Mouse (Mus musculus) fibroblast of lung, adult 2 months (primary cell): Measurements from ENCODE around the gene Thbs4.

ENCODE experiments used
- DNase-seq: peaks from one replicate; pipeline ENCODE4 v3.0.0-alpha.2; 2011; ENCODE audit warnings: low read depth

The Thbs4 gene

DNA sequence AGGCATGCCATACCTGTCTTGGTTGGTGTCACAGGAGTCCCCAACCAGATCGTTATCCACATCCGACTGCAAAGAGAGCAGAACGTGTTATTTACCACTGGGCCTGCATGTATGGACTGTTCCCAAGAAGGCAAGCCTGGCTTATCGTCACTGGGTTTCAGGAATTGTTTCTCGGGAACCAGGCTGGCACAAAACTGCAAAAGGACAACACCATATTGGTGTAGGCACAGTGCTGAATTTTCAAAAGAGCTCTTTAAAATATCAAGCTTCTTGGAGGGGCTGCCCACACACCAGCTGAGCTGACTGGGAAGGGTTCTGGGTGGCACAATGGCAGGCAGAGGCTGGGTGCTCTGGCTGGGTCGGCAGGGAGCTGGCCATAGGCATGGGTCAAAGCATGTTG is 34.1 kb downstream of the Thbs4 start:
- no peak for DNase-seq

DNA sequence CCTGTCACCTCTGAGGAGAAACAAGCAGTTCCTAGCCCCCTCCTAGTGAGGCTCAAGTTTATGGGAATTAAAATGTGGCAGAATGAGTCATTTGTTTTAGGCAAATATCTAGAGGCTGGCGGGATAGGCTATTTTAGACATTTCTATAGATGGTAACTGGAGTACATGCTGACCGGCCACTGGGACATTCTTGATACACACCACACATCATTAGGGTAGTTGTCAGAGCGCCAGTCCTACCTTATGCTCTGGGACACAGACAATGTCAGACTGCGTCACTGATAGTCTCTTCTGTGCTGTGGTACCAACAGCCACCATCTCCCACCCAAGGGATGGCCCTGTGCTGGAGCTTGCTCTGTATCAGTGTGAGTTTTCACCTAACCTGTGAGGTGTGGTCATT is 35.5 kb downstream of the Thbs4 start:
- no peak for DNase-seq

DNA sequence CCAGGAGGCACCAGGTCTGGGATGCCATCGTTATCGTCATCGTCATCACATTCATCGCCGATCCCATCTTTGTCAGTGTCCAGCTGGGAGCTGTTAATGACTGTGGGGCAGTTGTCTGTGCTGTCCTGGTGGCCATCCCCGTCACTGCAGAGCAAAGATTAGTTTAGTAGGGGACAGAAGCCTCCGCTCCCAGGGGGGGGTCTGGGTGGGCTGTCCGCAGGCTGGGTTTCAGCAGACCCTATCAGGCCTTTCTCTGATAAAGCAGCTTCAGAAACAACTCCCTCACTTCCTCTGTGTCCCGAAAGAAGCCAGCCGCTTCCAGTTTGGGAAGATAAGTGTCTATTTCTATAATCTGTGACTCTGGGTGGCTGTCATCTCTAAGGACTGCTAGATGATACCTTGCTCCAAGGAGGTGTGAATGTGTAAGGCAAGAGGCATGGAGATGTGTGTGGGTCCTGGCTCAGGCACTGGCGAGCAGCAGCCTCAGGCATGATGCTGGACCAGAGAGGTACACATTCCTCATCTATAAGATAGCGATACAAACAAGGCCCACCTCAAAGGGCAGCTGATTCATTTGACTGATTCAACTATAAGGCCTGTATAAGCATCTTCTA is 36.5 kb downstream of the Thbs4 start:
- DNase-seq: no peak

DNA sequence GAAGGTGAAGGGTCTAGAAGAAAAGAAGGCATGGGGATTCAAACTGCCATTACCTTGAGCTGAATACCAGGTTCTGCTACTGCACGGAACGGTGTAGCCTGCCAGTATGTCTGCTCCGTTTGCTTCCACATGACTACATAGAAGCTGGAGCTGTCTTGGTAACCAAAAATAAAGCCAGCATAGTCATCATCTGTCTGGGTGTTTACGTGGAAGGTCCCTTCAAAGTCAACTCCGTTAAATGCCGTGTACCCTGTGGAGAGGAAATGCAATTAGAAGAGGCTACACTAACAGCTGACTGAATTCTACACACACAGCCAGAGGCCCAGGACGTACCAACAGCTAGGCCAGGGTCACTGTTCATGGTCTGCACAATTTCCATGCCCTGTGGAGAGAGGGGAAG is 39.6 kb downstream of the Thbs4 start:
- no peak for DNase-seq

DNA sequence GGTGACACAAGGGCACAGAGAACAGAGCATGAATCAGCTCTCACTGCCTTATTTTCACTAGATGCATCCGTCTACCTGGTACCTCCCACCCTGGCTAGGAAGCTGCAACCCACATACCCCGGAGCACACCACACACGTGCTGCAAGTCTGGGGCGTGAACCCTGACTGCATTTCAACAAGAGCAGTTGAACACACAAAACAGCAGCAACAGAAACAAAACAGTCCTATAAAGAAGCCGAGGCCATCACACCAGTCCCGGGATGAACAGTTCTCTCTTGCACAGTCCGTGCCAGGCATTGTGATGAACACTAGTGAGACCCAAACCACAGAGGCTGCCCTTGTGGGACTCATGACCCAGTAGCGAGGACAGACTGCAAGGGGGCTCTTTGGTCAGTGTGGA is 40.9 kb downstream of the Thbs4 start:
- no peak for DNase-seq

DNA sequence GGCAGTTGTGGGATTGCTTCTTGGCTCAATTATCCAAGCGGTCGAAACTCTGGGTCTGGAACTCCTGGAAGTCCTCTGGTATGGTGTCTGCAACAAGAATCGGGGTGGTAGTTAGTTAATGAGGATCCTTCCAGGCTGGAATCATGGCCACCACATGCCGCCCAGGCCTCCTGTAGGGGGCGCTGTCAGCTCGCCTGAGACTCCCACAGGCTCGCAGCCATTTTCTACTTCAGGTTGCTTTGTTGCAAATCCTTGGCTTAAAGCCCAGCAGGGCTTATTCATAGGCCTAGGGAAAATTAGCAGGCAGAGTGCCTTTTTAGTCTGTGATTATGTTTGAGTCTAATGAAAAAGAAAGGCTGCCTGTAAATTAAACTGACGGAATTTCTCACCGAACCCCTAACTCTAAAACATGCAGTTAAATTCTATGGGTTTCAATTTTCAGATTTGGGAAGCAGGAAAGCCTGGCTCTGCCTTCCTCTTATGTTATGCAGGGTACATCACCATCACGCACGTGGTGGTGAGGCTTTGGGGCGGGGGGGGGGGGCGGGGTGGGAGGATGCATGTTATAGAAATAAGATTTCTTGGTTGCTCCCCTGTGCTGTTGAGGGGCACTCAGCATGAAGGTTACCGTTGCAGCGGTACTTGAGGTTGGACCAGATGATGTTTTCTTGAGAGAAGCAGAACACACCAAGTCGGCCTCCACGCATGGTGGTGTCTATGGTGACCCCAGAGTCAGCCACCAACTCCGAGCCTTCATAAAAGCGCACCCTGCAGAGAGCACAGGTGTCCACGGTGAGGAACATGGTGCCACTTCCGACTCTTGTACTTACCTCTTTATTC is 42.7 kb downstream of the Thbs4 start:
- DNase-seq: peak; percentile 76

DNA sequence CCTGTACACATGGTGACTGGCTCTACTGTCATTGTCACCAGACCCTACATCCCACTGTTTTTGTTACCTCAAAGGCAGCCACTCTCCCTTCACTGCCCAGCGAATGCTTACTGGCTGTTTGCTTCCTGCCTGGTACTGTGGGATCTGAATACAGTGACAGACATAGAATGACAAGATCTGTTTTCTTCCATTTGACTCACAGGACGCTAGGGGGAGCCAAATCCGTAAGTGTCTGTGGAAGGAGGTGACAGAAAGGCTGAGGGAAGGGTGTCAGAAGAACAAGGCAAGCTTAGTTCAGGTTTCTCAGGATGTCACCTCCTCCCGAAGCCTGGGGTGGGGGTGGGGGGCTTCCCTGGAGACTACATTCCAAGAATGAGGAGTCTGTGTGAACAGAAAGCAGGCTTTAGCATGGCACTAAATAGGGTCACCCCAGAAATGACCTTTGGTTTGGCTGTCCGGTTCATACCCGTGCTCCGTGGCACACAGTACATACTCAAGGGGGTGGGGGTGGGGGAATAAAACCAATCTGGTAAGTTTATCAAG is 43.6 kb downstream of the Thbs4 start:
- peak; percentile 43 for DNase-seq

DNA sequence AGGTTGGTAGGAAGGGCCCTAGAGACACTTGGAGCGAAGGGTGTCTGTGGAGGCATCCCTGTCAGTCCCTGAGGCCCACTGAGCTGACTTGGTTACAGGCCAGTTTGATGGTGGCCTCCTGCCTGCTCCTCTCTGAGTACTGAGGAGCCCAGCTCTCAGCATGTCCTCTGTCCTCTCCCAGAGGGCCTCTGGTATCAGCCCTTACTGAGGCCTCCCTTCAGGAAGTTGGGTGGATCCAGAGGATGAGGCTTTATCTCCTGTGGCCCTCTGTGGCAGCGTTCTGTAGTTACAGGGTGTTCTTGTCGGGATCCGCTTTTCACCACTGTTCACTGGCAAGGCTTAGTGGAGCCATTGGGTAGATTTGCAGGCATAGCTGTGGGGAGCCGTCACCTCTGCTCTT is 51.3 kb downstream of the Thbs4 start:
- no peak for DNase-seq

DNA sequence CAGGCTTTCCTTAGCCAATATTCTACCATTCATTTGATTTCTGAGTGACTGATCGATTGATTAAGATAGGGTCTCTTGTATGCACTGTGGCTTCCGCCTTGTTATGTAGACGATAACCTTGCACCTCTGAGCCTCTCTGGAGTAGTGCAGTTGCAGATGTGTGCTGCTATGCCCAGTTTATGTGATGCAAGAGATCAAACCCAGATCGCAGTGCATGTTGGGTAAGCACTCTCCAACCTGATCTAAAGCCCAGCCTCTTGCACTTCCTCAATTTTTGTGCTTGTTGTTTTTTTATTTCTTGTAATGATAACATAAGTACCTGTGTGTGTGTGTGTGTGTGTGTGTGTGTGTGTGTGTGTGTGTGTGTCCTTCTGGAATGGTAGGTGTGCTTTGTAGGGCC is 51.7 kb downstream of the Thbs4 start:
- DNase-seq: no peak

DNA sequence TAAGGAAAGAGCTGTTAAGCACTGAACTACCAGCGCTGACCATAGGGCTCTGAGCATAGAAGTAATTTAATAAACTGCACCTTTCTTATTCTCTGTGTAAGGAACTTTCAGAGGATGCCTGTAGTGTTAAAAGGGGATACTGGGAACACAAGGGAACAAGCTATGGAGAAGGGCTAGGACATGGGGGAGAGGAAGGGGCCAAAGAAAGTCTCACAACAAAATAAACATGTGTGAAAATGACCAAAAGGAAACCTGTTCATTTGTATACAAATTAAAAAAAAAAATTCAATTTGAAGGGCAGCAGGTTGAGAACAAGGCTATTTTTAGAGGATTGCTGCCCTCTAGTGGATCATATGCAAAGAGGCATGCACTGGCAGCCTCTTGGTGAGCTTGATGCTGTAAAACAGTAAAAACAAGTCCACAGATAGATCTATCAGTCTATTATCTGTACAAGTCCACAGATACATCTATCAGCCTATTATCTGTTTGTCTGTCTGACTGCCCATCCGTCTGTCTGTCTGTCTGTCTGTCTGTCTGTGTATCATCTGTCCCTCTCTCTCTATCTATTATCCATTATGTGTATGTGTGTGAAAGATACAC is 53.8 kb downstream of the Thbs4 start:
- no peak for DNase-seq

DNA sequence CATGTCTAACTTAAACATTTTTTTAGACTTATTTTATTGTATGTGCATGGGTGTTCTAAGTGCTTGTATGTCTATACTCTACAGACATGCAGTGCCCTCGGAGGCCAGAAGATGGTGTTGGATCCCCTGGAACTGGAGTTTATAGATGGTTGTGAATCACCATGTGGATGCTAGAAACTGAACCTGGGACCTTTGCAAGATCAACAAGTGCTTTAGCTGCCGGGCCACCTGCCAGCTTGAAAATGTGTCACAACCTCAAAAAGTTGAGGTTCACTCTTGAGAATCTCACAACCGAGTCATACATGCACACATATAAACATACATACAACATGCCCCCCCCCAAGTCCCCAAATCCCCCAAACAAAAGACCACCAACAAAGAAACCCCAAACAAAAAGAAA is 54.8 kb downstream of the Thbs4 start:
- no peak for DNase-seq

DNA sequence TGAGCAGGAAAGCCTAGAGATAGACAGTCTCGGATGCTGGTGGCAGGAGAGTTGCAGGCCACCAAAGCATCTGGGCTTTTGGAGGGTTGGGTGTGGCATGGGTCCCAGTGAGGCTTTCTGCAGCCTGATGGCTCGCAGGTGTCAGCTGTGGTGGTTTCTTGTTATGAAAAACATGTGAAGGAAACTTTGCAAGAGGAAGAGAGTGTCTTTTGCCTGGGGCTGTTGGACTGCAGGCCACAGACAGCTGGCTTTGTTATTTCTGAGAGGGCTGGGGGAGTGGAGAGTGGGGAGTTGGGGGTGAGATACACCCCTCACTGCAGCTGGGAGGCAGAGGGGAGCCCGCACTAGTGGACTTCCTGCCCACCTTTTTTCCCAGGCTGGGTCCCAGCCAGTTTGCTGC is 55.8 kb downstream of the Thbs4 start:
- DNase-seq: no peak

DNA sequence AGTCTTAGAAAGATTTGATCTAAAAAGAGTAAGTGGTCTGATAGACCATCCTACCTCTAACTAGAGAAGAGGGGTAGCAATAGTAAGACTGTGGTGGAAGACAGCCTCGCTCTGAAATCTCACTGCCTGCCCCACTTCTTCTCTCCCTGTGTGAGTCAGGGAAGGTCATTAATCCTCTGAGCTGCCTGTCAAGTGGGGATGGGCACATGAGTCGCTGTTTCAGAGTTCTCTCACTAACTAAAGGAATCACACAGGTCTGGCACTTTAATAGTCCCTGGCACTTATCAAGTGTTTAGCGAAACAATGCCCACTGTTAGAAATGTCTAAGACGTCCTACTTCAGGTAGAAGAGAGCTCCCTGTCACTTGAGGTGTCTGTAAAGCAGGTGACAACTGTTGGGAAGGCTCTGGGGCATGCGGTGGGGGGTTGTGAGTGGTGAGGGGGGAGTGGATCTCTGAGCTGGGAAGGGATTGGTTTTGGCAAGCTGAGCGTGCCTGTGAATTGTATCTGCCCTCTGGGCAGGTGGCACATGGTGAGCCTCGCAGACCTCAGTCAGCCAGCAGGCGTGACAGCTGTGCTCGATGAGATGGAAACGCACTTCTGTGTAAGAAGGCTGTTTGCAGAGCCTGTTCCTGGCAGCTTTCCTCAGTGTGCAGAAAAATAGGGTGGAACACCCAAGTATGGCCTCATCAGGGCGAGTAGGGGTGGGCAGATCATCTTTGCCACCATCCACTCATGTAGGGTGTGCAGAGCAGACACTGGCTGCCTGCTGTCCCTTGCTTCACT is 57.9 kb downstream of the Thbs4 start:
- no peak for DNase-seq

DNA sequence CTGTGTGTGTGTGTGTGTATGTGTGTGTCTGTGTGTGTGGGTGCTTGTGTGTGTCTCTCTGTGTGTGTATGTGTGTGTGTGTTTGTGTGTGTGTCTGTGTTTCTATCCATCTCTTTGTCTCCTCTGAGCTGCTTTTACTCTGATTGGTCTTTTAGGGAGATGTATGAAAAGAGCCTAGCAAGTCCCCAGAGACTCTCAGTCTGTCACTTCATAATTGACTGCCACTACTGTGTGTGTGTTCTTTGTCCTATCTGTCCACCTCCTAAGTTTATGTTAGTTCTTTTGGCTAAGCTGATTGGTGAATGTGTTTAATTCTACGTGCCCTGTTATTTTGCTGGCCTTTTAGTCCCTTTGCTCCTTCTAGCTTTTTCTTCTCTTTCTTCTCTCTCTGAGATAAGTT is 58.9 kb downstream of the Thbs4 start:
- DNase-seq: no peak

DNA sequence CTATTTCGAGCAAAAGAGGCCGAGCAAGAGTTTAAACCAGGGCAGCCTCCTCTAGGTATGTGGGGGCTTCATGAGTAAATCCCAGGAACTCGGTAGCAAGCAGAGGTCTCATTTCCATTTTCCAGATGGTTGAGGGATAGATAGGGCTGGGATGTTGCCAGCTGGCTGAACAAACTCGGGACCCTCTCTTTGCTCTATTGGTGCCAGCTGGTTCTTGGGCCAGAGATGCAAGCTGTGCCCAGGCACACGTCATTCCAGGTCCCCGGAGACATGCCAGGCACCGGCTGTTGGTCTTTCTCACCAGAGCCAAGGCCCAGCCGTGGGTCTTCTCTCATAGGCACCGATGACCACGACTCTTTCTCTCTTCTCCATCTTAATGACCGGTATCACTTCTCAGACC is 60.9 kb downstream of the Thbs4 start:
- no peak for DNase-seq

DNA sequence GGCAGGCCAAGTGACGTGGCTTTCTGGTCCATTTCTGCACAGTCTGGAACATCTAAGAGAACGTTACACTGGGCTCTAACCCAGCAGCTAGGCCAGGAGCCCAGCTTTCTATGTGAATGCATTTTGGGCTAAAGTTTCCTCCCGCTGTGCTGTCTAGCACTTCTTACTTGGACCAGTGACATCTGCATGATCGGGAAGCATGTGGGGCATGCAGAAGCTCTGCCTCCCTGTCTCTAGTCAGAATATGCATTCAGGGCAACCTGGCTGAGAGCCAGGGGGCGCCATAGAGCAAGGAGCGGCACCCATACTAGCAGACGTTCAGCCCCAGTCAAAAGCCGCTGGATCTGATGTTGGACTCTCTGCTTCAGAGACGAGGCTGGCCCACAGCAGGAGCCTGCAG is 61.4 kb downstream of the Thbs4 start:
- DNase-seq: no peak

DNA sequence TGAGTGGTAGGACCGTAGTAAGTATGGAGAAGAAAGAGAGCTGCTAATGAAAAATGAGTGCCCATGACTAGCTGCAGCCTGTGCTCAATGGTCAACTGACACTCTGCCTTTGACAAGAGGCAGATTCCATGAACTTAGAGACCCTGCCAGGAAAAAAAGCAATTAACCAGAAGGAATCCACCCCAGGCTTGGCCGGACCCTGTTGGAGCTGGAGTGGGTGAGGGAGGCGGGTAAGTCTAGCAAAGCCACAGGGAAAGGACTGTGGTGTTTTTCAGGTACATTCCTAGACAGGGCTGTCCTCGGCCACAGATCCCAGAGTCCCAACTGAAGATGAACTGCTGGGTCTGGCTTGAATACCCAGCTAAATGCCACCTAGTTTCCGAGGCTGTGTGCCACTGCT is 61.8 kb downstream of the Thbs4 start:
- DNase-seq: no peak

DNA sequence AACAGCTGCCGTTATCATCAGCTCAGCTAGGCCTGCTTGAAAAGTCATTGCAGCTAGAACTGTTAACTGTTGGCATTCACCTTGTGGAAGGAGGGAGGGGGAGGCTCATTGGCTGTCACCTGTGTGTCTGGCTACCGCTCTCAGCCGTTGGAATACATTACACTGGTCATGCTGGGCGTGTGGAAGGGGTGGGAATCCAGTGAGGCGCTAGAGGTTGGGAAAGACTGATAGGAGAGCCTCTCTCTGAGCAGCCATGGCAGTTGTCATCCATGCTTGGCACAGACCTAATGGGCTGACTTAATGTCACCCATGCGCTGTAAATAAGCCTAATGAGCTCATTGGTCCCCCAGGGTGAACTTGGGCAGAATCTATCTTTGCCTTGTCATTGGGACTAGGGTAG is 62.8 kb downstream of the Thbs4 start:
- DNase-seq: no peak

DNA sequence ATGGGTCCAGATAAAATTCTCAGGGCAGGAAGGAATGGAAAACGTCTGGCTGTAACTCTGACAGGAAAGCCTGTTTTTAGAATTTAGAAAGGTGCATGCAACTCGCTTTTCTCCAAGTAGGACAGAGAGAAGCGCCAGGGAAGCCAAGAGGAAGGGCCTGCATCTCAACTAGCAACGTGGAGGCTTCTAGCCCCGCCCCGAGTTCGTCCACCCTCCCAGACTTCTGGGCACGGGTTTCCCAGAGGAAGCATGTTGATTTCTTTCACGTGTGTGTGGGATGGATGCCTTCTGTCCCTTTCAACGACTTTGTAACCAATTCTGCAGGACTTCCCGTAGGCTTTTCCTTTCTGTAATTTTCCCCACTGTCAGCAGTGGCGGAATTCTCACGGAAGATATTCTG is 64.8 kb downstream of the Thbs4 start:
- no peak for DNase-seq

DNA sequence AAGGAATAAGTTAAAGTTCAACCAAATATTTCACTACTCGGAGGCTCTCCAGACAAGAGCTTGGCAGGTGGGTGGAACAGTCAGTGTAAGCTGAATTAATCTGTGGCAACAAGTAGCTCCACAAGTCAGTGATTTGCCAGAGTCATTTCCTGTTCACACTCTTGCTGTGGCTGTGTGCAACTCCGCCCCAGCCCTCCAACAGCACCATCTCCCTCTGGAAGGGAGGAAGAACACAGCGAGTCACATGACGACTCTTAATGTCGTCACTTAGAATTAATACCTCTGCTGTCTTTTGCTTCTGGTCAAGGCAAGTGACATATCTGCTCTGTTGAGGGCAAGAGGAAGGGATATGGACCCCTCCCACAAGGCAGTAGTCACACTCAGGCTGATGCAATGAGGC is 72.2 kb downstream of the Thbs4 start:
- DNase-seq: no peak

DNA sequence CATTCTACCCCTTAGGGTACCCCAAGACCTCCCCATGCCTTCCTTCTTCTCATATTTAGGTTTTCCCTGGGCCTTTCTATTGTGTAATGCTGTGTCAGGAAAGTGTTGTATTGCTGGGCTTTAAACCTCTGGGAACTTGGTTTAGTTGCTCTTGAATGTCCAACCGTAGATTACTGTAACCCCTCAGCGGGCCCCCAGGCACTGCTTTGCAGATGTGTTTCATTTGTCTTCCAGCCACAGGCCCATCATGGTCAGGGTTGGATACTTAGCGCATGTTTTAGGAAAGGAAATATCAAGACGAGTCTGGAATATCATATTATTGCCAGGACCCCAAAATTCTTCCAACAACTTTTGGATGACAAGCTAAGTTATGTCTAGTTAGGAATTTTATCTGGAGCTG is 73.6 kb downstream of the Thbs4 start:
- DNase-seq: no peak

DNA sequence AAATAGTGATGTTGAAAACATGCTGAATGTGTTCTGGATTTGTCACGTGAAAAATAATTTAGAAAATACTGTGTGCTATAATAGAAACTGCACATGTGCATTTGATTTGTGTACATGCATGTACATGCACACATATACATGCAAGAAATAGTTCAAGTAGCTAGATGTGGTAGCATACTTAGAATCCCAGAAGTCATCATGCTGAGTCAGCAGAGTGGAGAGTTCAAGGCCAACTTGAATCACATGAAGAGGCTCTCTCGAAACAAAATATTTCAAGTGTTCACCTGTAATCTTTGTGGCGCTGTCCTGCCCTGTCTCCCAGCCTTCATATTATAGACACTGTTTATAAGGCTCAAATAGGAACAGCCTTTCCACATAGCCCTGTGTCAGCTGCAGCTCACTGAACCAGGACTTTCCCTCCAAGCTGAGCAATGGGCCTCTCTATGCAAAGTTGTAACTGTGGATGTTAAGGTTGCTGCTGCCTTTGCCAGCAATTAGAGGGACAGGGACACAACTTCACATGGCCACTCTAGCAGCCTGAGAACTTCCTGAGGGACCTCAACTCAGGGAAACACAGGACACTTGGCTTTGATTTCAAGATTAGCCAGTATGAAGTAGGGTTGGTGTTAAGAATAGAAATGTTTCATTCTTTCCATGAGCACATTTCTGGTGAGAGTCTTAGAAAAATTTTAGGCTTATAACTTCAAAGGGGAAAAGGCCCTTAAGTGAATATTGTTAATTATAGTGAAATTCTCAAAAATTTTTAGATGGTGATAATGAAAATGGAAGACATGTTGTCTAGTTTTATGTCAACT is 76.6 kb downstream of the Thbs4 start:
- no peak for DNase-seq
